Mouse (Mus musculus) E14TG2a.4 (cell line): ENCODE data around the gene Psmb7.

Source experiments
- CTCF ChIP-seq: conservative IDR thresholded peaks from 2 replicates; pipeline ENCODE4 v1.5.1; 2014; ENCODE audit warnings: low read length
- NANOG ChIP-seq: IDR thresholded peaks from 2 replicates; pipeline ENCODE4 v1.6.1; 2014; ENCODE audit warnings: borderline replicate concordance, low read length, mixed read lengths
- POU5F1 ChIP-seq: IDR thresholded peaks from 2 replicates; pipeline ENCODE4 v1.6.1; 2014; ENCODE audit warnings: low read length, borderline replicate concordance

- TF ChIP-seq CTCF (no peak), NANOG (no peak), POU5F1 (no peak)
Measured at GRCm38 (mm10) chr2:38545706-38546105, 98.2 kb downstream of the Psmb7 start.
